Mouse (Mus musculus): ENCODE results near the gene Borcs8. TPM values are rescaled to one million over a fixed set of nuclear protein-coding genes. Genes with fewer than 3 reads are reported as not detected.

Borcs8 gene
- polyA plus RNA-seq, 1 experiment from 2014 or later: 64.2 TPM

- Histone ChIP-seq H3K27ac (replicated peaks; ENCODE audit: low read depth, low read length) (no peak overlapping the region), H3K9ac (replicated peaks; ENCODE audit: low read length) (no peak overlapping the region), H3K27me3 (ENCODE audit: control insufficient read depth, insufficient read depth, low read length) (no peaks in the 10 kb centered on the region), H3K36me3 (ENCODE audit: control insufficient read depth, insufficient read depth, low read length) (peaks cover 47% of the 10 kb centered on the region), H3K4me3 (replicated peaks; ENCODE audit: low read depth, low read length) (no peak overlapping the region), H3K4me1 (ENCODE audit: control insufficient read depth, insufficient read depth, low read length) (no peaks in the 10 kb centered on the region), H3K9me3 (ENCODE audit: control insufficient read depth, low read length) (no peaks in the 10 kb centered on the region), H3K4me2 (ENCODE audit: low read length) (no peak overlapping the region)
- ATAC-seq (ENCODE audit: low FRiP score, low TSS enrichment) (no peak), DNase-seq (no peak)
- 88% methylated on average over 2 of the region's 2 CpGs for WGBS
Observed at GRCm38 (mm10) chr8:70178231-70178630, 38.9 kb downstream of the Borcs8 start.

DNA sequence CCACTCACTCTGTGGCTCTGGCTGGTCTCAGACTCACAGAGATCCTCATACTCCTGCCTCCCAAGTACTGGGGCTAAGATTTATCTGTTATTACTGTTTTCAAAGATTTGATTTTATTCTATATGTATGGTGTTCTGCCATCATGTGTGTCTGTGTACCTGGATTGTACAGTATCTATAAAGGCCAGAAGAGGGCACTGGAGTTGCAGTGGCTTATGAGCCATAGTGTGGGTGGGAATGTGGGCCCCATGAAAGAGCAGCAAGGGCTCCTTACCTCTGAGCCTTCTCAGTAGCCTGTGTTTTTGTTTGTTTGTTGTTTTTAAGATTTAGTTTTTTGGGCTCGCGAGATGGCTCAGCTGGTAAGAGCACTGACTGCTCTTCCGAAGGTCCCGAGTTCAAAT, 39.8 kb downstream of the Borcs8 start:
- H3K27ac ChIP-seq (replicated peaks; ENCODE audit: low read depth, low read length): no peak overlapping the region
- peaks cover 53% of the 10 kb centered on the region for H3K36me3 ChIP-seq (ENCODE audit: control insufficient read depth, insufficient read depth, low read length)
- H3K27me3 ChIP-seq (ENCODE audit: control insufficient read depth, insufficient read depth, low read length): no peaks in the 10 kb centered on the region
- no peaks in the 10 kb centered on the region for H3K9me3 ChIP-seq (ENCODE audit: control insufficient read depth, low read length)
- H3K4me1 ChIP-seq (ENCODE audit: control insufficient read depth, insufficient read depth, low read length): no peaks in the 10 kb centered on the region
- no peak overlapping the region for H3K4me2 ChIP-seq (ENCODE audit: low read length)
- ATAC-seq (ENCODE audit: low FRiP score, low TSS enrichment) (no peak), DNase-seq (peak; percentile 19)
- WGBS: 98% methylated on average over 4 of the region's 4 CpGs
- H3K9ac ChIP-seq (replicated peaks; ENCODE audit: low read length): no peak overlapping the region
- no peak overlapping the region for H3K4me3 ChIP-seq (replicated peaks; ENCODE audit: low read depth, low read length)

GRCm38 (mm10) chr8:70181212-70181902, 42.1 kb downstream of the Borcs8 start:
- no peak overlapping the region for H3K9ac ChIP-seq (replicated peaks; ENCODE audit: low read length)
- no peaks in the 10 kb centered on the region for H3K9me3 ChIP-seq (ENCODE audit: control insufficient read depth, low read length)
- no peak overlapping the region for H3K27ac ChIP-seq (replicated peaks; ENCODE audit: low read depth, low read length)
- no peak overlapping the region for H3K4me3 ChIP-seq (replicated peaks; ENCODE audit: low read depth, low read length)
- H3K4me1 ChIP-seq (ENCODE audit: control insufficient read depth, insufficient read depth, low read length): no peaks in the 10 kb centered on the region
- ATAC-seq (ENCODE audit: low FRiP score, low TSS enrichment): no peak
- H3K4me2 ChIP-seq (ENCODE audit: low read length): no peak overlapping the region
- no peak for DNase-seq
- peaks cover 53% of the 10 kb centered on the region for H3K36me3 ChIP-seq (ENCODE audit: control insufficient read depth, insufficient read depth, low read length)
- no peaks in the 10 kb centered on the region for H3K27me3 ChIP-seq (ENCODE audit: control insufficient read depth, insufficient read depth, low read length)
- WGBS: 92% methylated on average over 16 of the region's 16 CpGs

DNA sequence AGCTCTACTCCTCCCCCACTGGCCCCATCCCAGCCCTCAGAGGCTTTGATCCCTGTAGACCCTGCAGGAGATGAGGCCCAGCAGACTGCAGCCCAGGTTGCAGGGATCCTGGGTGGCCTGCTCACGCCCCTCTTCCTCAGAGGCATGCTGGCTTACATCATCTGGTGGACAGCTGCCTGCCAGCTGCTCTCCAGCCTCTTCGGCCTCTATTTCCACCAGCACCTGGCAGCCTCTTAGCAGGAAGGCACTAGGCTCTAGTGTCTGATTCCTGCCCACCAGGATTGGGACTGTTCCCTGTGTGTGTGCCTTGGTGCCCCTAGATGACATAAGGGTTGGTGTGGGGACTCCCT, 42.6 kb downstream of the Borcs8 start:
- Histone ChIP-seq H3K9me3 (ENCODE audit: control insufficient read depth, low read length) (no peaks in the 10 kb centered on the region), H3K4me3 (replicated peaks; ENCODE audit: low read depth, low read length) (no peak overlapping the region), H3K27ac (replicated peaks; ENCODE audit: low read depth, low read length) (no peak overlapping the region), H3K36me3 (ENCODE audit: control insufficient read depth, insufficient read depth, low read length) (peaks cover 50% of the 10 kb centered on the region), H3K4me1 (ENCODE audit: control insufficient read depth, insufficient read depth, low read length) (no peaks in the 10 kb centered on the region), H3K27me3 (ENCODE audit: control insufficient read depth, insufficient read depth, low read length) (no peaks in the 10 kb centered on the region), H3K4me2 (ENCODE audit: low read length) (no peak overlapping the region), H3K9ac (replicated peaks; ENCODE audit: low read length) (no peak overlapping the region)
- DNase-seq (no peak), ATAC-seq (ENCODE audit: low FRiP score, low TSS enrichment) (no peak)
- 77% methylated on average over 2 of the region's 2 CpGs for WGBS

DNA sequence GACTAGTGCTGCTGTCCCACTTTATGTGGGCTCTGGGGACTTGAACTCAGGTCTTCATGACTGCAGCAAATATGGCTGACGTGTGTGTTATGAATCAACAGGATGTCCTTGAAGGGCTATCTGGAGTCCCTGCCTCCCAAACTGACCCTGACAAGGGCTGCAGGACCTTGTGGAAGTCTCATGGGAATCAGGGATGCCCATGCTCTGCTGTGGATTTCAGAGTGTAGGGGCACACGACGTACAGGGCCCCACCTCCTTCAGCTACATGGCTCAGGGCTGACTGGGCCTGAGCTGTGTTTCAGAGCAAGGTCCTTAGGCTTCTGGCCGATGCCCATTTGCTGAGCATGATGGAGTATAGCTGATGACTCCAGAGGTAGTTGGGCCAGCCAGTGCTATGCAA, 43.9 kb downstream of the Borcs8 start:
- no peak for DNase-seq
- no peak overlapping the region for H3K27ac ChIP-seq (replicated peaks; ENCODE audit: low read depth, low read length)
- H3K4me3 ChIP-seq (replicated peaks; ENCODE audit: low read depth, low read length): no peak overlapping the region
- 84% methylated on average over 4 of the region's 4 CpGs for WGBS
- H3K36me3 ChIP-seq (ENCODE audit: control insufficient read depth, insufficient read depth, low read length): peaks cover 40% of the 10 kb centered on the region
- H3K9ac ChIP-seq (replicated peaks; ENCODE audit: low read length): no peak overlapping the region
- no peaks in the 10 kb centered on the region for H3K9me3 ChIP-seq (ENCODE audit: control insufficient read depth, low read length)
- H3K27me3 ChIP-seq (ENCODE audit: control insufficient read depth, insufficient read depth, low read length): no peaks in the 10 kb centered on the region
- no peaks in the 10 kb centered on the region for H3K4me1 ChIP-seq (ENCODE audit: control insufficient read depth, insufficient read depth, low read length)
- no peak for ATAC-seq (ENCODE audit: low FRiP score, low TSS enrichment)
- no peak overlapping the region for H3K4me2 ChIP-seq (ENCODE audit: low read length)

- no peak overlapping the region for H3K4me3 ChIP-seq (replicated peaks; ENCODE audit: low read depth, low read length)
- no peaks in the 10 kb centered on the region for H3K27me3 ChIP-seq (ENCODE audit: control insufficient read depth, insufficient read depth, low read length)
- H3K4me2 ChIP-seq (ENCODE audit: low read length): no peak overlapping the region
- no peaks in the 10 kb centered on the region for H3K9me3 ChIP-seq (ENCODE audit: control insufficient read depth, low read length)
- H3K4me1 ChIP-seq (ENCODE audit: control insufficient read depth, insufficient read depth, low read length): no peaks in the 10 kb centered on the region
- H3K36me3 ChIP-seq (ENCODE audit: control insufficient read depth, insufficient read depth, low read length): peaks cover 3% of the 10 kb centered on the region; the same call in 1 of the 2 replicates
- no peak overlapping the region for H3K9ac ChIP-seq (replicated peaks; ENCODE audit: low read length)
- no peak for DNase-seq
- H3K27ac ChIP-seq (replicated peaks; ENCODE audit: low read depth, low read length): no peak overlapping the region
- ATAC-seq (ENCODE audit: low FRiP score, low TSS enrichment): no peak
- 70% methylated on average over 7 of the region's 7 CpGs for WGBS
Observed at GRCm38 (mm10) chr8:70188707-70189106, 49.4 kb downstream of the Borcs8 start.

GRCm38 (mm10) chr8:70193238-70193637, 53.9 kb downstream of the Borcs8 start:
- Histone ChIP-seq H3K9me3 (ENCODE audit: control insufficient read depth, low read length) (no peaks in the 10 kb centered on the region), H3K36me3 (ENCODE audit: control insufficient read depth, insufficient read depth, low read length) (no peaks in the 10 kb centered on the region), H3K27ac (replicated peaks; ENCODE audit: low read depth, low read length) (no peak overlapping the region), H3K4me3 (replicated peaks; ENCODE audit: low read depth, low read length) (no peak overlapping the region), H3K4me1 (ENCODE audit: control insufficient read depth, insufficient read depth, low read length) (no peaks in the 10 kb centered on the region), H3K9ac (replicated peaks; ENCODE audit: low read length) (no peak overlapping the region), H3K4me2 (ENCODE audit: low read length) (no peak overlapping the region), H3K27me3 (ENCODE audit: control insufficient read depth, insufficient read depth, low read length) (no peaks in the 10 kb centered on the region)
- DNase-seq: no peak
- ATAC-seq (ENCODE audit: low FRiP score, low TSS enrichment): no peak
- 67% methylated on average over 5 of the region's 5 CpGs for WGBS

GRCm38 (mm10) chr8:70194191-70194590, 54.9 kb downstream of the Borcs8 start:
- H3K27me3 ChIP-seq (ENCODE audit: control insufficient read depth, insufficient read depth, low read length): no peaks in the 10 kb centered on the region
- ATAC-seq (ENCODE audit: low FRiP score, low TSS enrichment): no peak
- no peak overlapping the region for H3K27ac ChIP-seq (replicated peaks; ENCODE audit: low read depth, low read length)
- H3K36me3 ChIP-seq (ENCODE audit: control insufficient read depth, insufficient read depth, low read length): no peaks in the 10 kb centered on the region
- no peak for DNase-seq
- no peak overlapping the region for H3K9ac ChIP-seq (replicated peaks; ENCODE audit: low read length)
- H3K4me2 ChIP-seq (ENCODE audit: low read length): no peak overlapping the region
- no peak overlapping the region for H3K4me3 ChIP-seq (replicated peaks; ENCODE audit: low read depth, low read length)
- no peaks in the 10 kb centered on the region for H3K9me3 ChIP-seq (ENCODE audit: control insufficient read depth, low read length)
- no peaks in the 10 kb centered on the region for H3K4me1 ChIP-seq (ENCODE audit: control insufficient read depth, insufficient read depth, low read length)
- 88% methylated on average over 3 of the region's 3 CpGs for WGBS

DNA sequence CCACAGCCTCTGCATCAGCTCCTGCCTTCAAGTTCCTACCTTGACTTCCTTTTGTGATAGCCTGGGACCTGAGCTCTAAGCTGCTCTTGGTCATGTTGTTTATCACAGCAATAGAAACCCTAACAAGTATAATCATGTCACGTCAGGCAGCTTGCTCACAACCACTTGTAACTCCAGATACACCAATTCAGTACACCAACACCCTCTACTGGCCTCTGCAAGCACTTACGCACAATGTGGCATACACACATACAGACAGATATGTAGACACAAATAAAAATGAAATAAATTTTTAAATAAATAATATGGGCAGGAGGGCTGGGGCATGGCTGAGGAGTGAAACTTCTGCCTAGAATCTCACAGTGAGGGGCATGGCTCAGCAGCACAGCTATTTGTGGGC, 56.5 kb downstream of the Borcs8 start:
- Histone ChIP-seq H3K4me3 (replicated peaks; ENCODE audit: low read depth, low read length) (no peak overlapping the region), H3K4me2 (ENCODE audit: low read length) (no peak overlapping the region), H3K4me1 (ENCODE audit: control insufficient read depth, insufficient read depth, low read length) (no peaks in the 10 kb centered on the region), H3K36me3 (ENCODE audit: control insufficient read depth, insufficient read depth, low read length) (no peaks in the 10 kb centered on the region), H3K27ac (replicated peaks; ENCODE audit: low read depth, low read length) (no peak overlapping the region), H3K9me3 (ENCODE audit: control insufficient read depth, low read length) (no peaks in the 10 kb centered on the region), H3K27me3 (ENCODE audit: control insufficient read depth, insufficient read depth, low read length) (no peaks in the 10 kb centered on the region), H3K9ac (replicated peaks; ENCODE audit: low read length) (no peak overlapping the region)
- no peak for DNase-seq
- no peak for ATAC-seq (ENCODE audit: low FRiP score, low TSS enrichment)
- WGBS: 74% methylated on average over 2 of the region's 2 CpGs
